Mouse (Mus musculus) intestine, embryonic 15.5 days (tissue): Measurements from ENCODE around the gene Dnajc12. TPM values are rescaled to one million over a fixed set of nuclear protein-coding genes. Genes with fewer than 3 reads are reported as not detected.

Experiments
- ATAC-seq: fragments of 200-750 bp; cut with Nextera tagmentation; 2 replicates; pipeline ENCODE4 v1.8.0; 2017; ENCODE audit warnings: moderate TSS enrichment, moderate library complexity
- H3K27ac ChIP-seq: fragments of 300-500 bp; sonication (generic); 2 replicates; pipeline ENCODE4 v1.5.1; 2015; ENCODE audit warnings: mild to moderate bottlenecking, inconsistent platforms
- H3K27me3 ChIP-seq: fragments of 300-500 bp; sonication (generic); replicated peaks from 2 replicates; pipeline ENCODE4 v1.6.1; 2015; ENCODE audit warnings: inconsistent platforms
- H3K36me3 ChIP-seq: fragments of 300-500 bp; sonication (generic); 2 replicates; pipeline ENCODE4 v1.6.1; 2015; ENCODE audit warnings: inconsistent platforms
- H3K4me1 ChIP-seq: fragments of 300-500 bp; sonication (generic); replicated peaks from 2 replicates; pipeline ENCODE4 v1.6.1; 2015; ENCODE audit warnings: inconsistent platforms
- H3K4me2 ChIP-seq: fragments of 300-500 bp; sonication (generic); replicated peaks from 2 replicates; pipeline ENCODE4 v1.6.1; 2015; ENCODE audit warnings: mild to moderate bottlenecking, inconsistent platforms
- H3K4me3 ChIP-seq: fragments of 300-500 bp; sonication (generic); replicated peaks from 2 replicates; pipeline ENCODE4 v1.5.1; 2015; ENCODE audit warnings: inconsistent platforms
- H3K9ac ChIP-seq: fragments of 300-500 bp; sonication (generic); 2 replicates; pipeline ENCODE4 v1.6.1; 2015; ENCODE audit warnings: inconsistent platforms
- H3K9me3 ChIP-seq: fragments of 300-500 bp; sonication (generic); 2 replicates; pipeline ENCODE4 v1.6.1; 2016; ENCODE audit warnings: inconsistent platforms
- WGBS: fragments of 180-500 bp; shearing (Covaris S2); methylation state at CpG from one replicate; pipeline ENCODE4 v1.1.7; 2015; 5-methylcytosine and 5-hydroxymethylcytosine counted together
- polyA plus RNA-seq: library from polyadenylated mRNA; unstranded; fragments of >200 nt; fragmentation: Nextera tagmentation; extraction: Ambion mirVana; gene quantifications from 2 replicates; pipeline ENCODE4 v1.2.1, GENCODE M21; 2015

Dnajc12 gene
- polyA plus RNA-seq, 1 experiment from 2014 or later, result 9.8 TPM

DNA sequence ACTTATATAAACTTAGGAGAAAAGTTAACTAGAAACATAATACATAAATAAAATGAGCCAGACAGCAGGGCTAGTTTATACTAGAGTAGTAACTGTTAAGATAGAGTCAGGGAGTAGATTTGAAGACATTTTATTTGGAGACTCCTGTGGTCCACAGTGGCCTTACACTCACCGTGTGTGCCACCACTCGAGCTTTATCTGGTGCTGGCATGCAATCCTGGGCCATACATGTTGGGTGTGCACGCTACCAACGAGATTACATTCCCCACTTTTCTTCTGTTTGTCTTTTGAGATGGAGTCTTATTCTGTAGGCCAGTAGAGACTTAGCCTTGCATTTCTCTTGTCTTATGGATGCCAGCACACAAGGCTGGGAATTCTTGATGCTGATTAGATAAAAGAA is 71.7 kb downstream of the Dnajc12 start:
- no peaks in the 10 kb centered on the region for H3K36me3 ChIP-seq
- H3K4me3 ChIP-seq, result no peak overlapping the region
- no peaks in the 10 kb centered on the region for H3K4me1 ChIP-seq
- no peaks in the 10 kb centered on the region for H3K9me3 ChIP-seq
- H3K4me2 ChIP-seq, result no peak overlapping the region
- 88% methylated on average over 4 of the region's 4 CpGs for WGBS
- no peaks in the 10 kb centered on the region for H3K27me3 ChIP-seq
- no peak overlapping the region for H3K9ac ChIP-seq
- H3K27ac ChIP-seq, result no peak overlapping the region
- no peak for ATAC-seq

DNA sequence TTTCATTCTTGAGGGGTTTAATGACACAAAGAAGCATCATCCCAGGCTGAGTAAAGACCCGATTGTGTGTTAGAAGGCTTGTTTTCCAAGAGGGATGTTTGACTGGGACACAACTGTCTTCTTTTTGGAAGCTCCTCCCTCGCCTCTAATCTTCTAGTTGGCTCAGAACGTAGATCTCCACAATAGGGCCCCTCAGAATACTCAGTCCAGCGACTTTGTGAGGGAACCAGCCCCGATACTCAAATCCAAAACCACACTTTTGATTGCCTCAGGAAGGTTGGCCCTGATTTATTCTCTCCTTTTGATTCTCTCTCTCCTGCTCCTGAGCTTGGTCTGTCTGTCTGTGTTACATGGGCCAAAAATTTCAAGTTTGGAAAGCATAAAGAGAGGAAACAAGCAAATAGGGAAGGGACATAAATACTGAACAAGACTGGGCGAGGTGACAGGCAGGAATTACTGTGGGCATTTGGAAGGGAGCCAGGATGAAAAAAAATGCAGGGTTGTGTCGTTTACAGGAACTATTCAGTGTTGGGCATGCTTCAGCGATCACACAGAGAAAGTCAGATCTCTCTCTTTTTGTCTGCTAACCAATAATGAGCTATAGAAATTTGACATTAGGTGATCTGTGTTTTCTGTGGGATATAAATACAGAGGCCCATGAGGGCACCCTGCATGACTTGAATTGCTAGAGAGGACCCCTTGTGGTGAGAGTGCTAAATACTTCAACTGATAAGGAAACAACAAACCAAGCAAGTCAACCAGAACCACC is 73.1 kb downstream of the Dnajc12 start:
- Histone ChIP-seq H3K9ac (no peak overlapping the region), H3K36me3 (no peaks in the 10 kb centered on the region), H3K4me3 (no peak overlapping the region), H3K27ac (no peak overlapping the region), H3K4me2 (no peak overlapping the region), H3K9me3 (no peaks in the 10 kb centered on the region), H3K4me1 (no peaks in the 10 kb centered on the region), H3K27me3 (no peaks in the 10 kb centered on the region)
- no peak for ATAC-seq
- WGBS, result 56% methylated on average over 8 of the region's 8 CpGs

DNA sequence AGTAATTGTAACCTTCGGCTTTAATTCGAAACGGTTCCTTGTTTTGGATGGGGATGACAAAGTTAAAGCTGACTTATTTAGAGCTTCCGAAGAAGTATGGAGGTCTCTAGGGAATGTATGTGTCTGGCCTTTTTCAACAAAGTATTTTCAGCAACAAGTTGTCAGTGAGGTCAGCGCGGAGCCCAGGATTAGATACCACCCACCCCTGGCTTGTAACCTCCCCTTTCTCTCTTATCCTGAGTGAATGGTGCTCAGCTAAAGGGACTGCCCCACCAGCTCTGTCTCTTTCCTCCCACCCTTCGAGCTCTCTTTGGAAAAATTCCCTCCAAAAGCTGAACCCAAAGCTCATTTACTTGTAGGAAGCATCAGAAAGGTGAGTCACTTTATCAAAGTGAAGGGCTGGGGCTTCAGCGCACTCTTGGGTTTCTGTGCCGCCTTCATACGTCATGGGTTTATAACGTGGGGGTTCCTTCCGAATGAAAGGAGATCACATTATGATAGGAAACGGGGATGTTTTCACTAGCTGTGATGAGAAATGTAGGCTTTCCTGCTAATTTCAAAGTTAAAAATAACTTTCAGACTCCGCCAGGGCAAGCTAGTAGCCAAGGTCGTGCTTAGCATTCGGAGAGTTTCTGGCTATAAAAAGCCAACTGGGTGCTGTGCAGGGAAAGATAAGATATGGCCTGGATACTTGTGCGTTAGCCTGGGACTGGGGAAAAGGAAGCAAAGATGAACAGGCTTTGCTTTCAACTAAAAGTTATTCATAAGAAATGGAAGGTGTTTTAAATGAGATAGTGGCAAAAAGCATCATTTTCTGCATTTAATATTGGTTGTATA is 75.3 kb downstream of the Dnajc12 start:
- peak overlapping the region; percentile 3; the same call in 1 of the 2 replicates for H3K4me3 ChIP-seq
- no peaks in the 10 kb centered on the region for H3K4me1 ChIP-seq
- no peaks in the 10 kb centered on the region for H3K9me3 ChIP-seq
- peak overlapping the region; percentile 42 for H3K4me2 ChIP-seq
- H3K36me3 ChIP-seq, result no peaks in the 10 kb centered on the region
- H3K27ac ChIP-seq, result 0 out of 2 replicates have a peak overlapping the region, but pooled peaks have one; percentile 4
- H3K27me3 ChIP-seq, result no peaks in the 10 kb centered on the region
- no peak overlapping the region for H3K9ac ChIP-seq
- WGBS, result 32% methylated on average over 17 of the region's 17 CpGs
- ATAC-seq, result peak; percentile 70

Other genes starting within 250 kb of the Dnajc12 start
- gene Mypn, start 178.5 kb upstream of the Dnajc12 start, polyA plus RNA-seq, result 0.04 and 0.08 TPM in 2 replicates
- gene Herc4, start 138.6 kb upstream of the Dnajc12 start, polyA plus RNA-seq, result 30.2 and 33.3 TPM in 2 replicates
- 4.0 and 5.2 TPM in 2 replicates for gene Sirt1, start 739 bp upstream of the Dnajc12 start, polyA plus RNA-seq
- not detected in 2 replicates for gene Gm7075, start 39.3 kb downstream of the Dnajc12 start, polyA plus RNA-seq
- 0.98 and 1.3 TPM in 2 replicates for gene Ctnna3, start 47.7 kb downstream of the Dnajc12 start, polyA plus RNA-seq